Mouse (Mus musculus): Measurements from ENCODE around the gene Insl3.

- TF ChIP-seq CTCF (IDR thresholded peaks at IDR 0.05; ENCODE audit: insufficient read depth, low read length) (no peak), POLR2A (IDR thresholded peaks at IDR 0.05; ENCODE audit: borderline replicate concordance, extremely low read depth, low read depth, low read length) (no peak)
Observed at GRCm38 (mm10) chr8:71724389-71724788, 35.4 kb downstream of the Insl3 start.

All from lung, adult 2 months (tissue).